Mouse (Mus musculus) left cerebral cortex, adult 8-10 months (tissue): ENCODE data around the gene H2-DMb1. TPM values are rescaled to one million over a fixed set of nuclear protein-coding genes. Genes with fewer than 3 reads are reported as not detected.

Experiments
- DNase-seq, 2 experiments: peaks; one replicate each; pipeline ENCODE4 v3.0.0; 2022; ENCODE audit warnings: low spot score in 2 of 2
- total RNA-seq, 4 experiments: library from RNA; stranded (reverse); gene quantifications; 2 replicates each; pipeline ENCODE4 v1.2.4; 2022

Gene H2-DMb1
- total RNA-seq, 4 experiments from 2014 or later, result 2.2 to 7.1 (median 3.5) TPM

DNA sequence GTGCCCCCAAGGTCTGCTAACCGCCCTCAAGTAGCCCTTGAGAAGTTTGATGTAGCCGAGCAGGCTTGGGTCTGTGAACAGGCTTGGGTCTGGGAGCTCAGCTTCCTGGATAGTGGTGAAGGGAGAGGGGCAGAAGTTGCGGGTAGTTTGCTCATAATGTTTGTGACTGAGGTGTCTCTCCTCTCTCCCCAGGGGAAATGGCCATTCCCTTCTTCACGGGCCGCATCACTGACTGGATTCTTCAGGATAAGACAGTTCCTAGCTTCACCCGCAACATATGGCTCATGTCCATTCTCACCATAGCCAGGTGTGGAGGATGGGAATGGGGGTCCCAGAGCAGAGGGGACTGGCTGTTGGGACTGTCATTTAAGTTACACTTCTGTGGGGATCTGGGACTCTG is 36.1 kb downstream of the H2-DMb1 start:
- DNase-seq, result no peak

DNA sequence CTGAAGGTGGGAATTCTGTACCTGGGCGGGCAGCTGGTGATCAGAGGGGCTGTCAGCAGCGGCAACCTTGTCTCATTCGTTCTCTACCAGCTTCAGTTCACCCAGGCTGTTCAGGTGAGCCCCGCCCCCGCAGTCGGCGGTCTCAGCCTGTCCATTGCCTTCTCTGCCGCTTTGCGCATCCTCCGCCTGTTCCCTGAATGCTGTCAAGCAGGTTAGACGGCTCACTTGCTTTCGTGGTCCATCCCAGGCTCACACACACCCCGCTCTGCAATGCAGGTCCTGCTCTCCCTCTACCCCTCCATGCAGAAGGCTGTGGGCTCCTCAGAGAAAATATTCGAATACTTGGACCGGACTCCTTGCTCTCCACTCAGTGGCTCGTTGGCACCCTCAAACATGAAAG is 40.0 kb downstream of the H2-DMb1 start:
- DNase-seq, result no peak

DNA sequence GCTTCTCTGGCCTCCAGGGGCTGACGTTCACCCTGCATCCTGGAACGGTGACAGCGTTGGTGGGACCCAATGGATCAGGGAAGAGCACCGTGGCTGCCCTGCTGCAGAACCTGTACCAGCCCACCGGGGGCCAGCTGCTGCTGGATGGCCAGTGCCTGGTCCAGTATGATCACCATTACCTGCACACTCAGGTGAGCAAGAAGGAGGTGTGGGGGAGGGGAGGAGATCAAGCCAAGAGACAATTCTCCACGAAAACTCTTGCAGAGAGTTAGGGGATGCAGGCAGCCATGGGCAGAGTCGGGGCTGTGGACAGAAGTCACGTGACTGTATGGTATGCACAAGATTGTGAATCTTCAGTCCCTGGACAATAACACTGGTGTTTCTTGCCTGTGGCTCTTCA is 40.6 kb downstream of the H2-DMb1 start:
- no peak for DNase-seq

DNA sequence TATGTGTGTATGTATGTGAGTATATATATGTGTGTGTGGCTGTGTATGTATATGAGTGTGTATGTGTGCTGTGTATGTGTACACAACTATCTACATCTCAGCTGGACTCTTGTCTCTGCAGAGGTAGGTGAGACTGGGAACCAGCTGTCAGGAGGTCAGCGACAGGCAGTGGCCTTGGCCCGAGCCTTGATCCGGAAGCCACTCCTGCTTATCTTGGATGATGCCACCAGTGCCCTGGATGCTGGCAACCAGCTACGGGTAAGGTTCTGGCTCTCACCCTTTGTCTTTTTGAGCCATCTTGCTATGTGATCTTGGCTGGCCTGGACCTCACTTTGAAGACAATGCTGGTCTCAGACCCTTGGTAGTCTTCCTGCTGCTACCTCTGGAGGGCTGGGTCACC is 41.9 kb downstream of the H2-DMb1 start:
- no peak for DNase-seq

DNA sequence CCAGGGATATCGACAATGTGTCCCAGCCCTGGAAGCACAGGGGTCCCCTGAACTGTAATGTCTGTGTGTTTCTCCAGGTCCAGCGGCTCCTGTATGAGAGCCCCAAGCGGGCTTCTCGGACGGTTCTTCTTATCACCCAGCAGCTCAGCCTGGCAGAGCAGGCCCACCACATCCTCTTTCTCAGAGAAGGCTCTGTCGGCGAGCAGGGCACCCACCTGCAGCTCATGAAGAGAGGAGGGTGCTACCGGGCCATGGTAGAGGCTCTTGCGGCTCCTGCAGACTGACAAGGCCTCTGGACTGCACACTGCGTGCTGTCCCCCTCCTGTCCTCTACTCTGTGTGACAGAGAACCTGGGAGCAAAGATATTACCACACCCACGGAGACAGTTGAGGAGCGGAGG is 43.6 kb downstream of the H2-DMb1 start:
- DNase-seq, result no peak

DNA sequence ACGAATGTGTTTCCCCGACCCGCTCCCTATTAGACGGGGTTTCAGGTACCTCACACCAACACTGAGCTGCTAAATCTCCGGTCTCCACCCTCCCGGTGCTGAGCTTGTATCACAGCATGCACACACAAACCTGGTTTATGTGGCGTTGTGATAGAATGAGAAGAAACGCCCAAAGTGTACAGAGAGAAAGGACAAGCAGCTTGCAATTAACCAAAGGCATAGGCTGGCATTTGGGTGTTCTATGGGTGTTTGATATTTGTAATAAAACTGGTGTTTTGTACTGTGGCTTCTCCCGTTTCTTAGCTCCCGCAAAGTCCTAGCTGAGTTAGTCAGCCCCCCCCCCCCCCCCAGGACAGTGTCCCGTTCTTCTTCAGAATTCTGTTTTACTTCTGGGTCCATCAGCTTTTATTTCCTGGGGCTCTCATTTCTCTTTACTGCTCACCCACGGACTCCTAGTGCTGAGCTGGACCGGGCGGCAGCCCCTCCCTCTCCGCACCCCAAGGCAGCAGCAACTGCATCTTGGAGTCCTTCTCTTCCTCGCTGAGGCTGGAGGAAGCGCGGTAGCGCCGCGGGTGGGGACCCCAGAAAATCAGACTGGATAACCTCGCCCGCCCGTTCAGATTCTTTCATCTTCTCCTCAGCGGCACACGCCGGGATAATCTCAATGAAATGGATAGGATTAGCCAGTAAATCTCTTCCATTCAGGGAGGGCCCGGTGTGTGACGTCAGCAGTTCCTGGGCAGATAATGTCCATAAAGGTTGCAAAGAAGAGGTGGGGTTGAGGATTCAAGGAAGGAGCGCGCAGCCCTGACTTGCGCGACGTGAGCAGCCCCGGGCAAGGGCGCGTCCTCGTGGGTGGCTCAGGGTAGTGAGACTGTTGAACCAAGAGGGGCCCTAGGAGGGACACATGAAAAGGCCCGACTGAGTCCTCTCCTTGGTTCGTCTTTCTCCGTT is 44.3 kb downstream of the H2-DMb1 start, which contains the start of gene Psmb8:
TSS of gene Psmb8 (plus strand) at position 781 of the 954 bp plus-strand sequence.
- DNase-seq, result peak; percentile 63 to 85

DNA sequence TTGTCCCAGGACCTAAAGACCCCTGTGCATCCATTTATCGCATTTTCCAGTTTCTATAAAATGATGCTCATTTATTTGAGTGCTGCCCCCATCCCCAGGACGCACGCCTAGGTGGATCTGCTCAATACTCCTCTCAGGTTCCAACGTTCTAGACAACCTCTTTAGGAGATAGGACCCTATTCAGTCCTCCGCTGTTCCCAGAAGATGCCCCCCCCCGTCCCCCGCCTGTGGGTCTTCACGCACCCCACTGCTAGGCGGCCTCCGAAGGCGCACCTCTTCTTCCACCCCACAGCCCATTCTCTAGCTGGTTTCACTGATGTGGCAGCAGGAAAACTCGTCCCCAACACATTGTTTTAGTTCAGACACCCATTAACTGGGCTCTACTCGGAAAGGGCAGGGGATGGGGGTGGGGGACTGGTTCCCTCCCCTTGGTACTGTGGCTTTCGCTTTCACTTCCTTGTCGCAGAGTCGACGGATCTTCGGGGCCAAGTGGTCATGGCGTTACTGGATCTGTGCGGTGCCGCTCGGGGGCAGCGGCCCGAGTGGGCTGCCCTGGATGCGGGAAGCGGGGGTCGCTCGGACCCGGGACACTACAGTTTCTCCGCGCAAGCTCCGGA is 45.1 kb downstream of the H2-DMb1 start:
- no peak for DNase-seq

DNA sequence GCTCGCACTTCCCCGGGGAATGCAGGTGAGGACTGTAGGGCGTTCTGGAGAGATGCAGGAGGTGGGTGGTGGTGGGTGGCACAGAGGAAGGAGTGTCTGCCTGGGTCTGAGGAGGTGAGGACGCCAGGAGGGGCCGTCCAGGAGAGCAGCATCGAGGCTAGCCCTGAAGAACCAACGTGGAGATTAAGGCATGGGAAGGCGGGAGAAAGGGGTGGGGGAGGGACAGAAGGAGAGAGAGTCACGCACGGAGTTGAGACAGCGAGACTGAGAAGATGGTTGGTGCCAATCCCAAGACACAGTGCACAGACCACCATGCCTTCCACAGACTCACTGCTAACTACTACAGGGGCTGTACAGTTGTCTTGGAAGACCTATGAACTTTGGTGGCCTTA is 45.6 kb downstream of the H2-DMb1 start:
- no peak for DNase-seq

DNA sequence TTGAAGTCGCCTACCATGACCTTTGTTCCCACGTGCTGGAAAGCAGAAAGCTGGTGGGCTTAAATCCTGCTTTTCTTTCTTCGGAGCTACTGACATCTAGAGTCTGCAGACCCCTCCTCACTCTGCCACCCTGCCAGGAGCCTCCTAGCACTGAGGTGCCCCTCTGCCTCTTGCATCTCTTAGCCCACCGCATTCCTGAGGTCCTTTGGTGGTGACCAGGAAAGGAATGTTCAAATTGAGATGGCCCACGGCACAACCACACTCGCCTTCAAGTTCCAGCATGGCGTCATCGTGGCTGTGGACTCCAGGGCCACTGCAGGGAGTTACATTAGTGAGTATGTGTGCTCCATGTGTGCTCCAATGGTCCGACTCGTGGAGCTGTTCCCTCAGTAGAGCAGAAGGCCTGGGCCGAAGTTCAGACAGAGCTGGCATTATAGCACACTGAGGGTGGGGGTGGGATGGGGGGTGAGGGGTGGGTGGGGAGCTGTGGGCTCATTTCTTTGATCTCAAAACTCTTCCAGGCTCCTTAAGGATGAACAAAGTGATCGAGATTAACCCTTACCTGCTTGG is 46.3 kb downstream of the H2-DMb1 start:
- no peak for DNase-seq

DNA sequence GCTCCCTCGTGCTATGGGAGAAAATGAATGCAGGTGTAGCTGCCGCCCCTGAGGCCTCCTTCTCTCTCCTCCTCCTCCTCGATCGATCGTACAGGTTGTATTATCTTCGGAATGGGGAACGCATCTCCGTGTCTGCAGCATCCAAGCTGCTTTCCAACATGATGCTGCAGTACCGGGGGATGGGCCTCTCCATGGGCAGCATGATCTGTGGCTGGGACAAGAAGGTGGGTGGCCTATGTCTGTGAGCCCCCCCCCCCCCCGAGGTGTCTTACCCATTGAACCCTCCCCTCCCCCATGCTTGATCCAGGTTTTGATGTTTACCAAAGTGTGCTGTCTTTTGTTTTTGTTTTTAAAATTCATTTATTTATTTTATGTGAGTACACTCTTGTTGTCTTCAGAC is 47.2 kb downstream of the H2-DMb1 start:
- DNase-seq, result no peak

DNA sequence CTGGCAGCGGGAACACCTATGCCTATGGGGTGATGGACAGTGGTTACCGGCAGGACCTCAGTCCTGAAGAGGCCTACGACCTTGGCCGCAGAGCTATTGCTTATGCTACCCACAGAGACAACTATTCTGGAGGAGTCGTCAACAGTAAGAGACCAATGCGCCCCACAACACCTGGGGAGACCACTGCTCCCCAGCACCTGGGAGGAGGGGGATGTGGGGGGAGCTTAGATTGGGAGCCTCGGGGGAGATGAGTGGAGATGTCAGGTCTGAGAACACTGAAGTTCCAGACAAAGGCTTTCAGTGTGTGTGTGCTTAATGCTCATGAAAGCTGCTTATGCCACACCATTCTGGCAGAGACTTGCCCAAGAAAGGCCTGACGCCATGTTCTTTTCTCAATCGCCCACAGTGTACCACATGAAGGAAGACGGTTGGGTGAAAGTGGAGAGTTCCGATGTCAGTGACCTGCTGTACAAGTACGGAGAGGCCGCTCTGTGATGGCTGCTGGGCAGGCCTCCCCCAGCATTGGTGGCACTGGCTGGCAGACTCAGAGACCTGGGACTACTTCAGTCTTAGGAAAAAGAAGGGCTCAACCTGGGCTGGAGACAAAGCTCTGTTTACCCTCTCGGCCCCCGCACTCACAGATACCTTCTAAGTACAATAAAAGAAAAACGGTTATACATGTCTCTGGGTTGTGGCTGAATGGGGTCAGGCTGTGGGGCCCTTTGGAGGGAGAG is 48.1 kb downstream of the H2-DMb1 start:
- DNase-seq, result no peak

DNA sequence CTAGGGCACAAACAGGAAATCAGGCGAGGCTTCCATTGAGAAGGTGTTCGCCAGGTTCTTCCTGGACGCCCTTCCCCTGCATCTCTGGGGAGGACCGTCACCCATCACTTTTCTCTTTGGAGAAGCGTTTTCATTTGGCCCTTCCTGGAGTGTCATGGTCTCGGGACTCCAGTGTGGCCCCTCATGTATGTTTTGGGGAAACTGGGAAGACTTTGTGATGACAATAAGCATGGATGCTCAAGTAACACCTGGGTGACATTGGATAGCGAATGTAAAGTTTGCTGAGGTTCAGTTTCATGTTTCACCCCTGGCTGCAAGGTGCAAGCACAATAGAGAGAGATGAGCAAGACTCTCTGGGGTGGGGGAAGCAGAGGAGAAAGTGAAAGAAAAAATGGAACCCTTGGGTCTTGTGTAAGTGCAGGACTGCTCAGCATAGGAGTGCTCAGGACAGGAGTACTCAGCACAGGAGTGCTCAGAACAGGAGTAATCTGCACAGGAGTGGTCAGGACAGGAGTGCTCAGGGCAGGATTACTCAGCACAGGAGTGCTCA is 48.7 kb downstream of the H2-DMb1 start:
- no peak for DNase-seq

DNA sequence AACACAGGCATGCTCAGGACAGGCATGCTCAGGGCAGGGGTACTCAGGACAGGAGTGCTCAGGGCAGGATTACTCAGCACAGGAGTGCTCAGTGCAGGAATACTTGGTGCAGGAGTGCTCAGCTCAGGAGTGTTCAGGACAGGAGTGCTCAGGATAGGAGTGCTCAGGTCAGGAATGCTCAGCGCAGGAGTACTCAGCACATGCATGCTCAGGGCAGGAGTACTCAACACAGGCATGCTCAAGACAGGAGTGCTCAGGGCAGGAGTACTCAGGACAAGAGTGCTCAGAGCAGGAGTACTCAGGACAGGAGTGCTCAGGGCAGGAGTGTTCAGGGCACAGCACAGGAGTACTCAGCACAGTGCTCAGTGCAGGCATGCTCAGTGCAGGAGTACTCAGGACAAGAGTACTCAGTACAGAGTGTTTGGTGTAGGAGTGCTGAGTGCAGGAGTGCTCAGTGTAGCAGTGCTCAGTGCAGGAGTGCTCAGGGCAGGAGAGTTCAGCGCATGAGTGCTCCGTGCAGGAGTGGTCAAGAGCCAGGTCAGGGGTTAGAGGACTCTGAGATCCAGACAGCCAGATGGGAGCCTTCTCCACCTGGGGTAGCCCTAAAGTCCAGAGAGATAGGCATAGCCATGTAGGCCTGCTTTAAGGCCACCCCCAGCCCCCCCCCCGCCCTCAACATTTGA is 50.0 kb downstream of the H2-DMb1 start:
- no peak for DNase-seq

DNA sequence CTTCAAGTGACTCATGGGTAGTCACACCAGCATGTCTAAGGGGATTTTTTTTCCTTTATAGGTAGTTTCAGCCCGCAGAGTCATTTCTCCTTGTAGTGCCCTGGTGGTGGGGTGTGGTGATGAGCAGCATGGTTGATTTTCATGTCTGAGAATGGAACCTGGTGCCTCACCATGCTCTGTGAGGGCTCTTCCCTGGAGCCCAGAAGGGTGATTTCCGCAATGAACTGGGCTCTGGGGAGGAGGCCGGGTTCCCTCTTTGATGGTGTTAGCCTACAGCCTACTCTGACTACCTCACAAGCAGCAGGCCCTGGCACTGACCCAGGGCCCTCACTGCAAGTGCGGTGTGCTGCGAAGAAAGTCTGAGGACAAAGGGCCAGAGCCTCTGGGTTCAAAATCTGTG is 50.6 kb downstream of the H2-DMb1 start, which contains the start of gene Tap2:
TSS of gene Tap2 (plus strand) at position 84 of the 400 bp plus-strand sequence.
- DNase-seq, result no peak

DNA sequence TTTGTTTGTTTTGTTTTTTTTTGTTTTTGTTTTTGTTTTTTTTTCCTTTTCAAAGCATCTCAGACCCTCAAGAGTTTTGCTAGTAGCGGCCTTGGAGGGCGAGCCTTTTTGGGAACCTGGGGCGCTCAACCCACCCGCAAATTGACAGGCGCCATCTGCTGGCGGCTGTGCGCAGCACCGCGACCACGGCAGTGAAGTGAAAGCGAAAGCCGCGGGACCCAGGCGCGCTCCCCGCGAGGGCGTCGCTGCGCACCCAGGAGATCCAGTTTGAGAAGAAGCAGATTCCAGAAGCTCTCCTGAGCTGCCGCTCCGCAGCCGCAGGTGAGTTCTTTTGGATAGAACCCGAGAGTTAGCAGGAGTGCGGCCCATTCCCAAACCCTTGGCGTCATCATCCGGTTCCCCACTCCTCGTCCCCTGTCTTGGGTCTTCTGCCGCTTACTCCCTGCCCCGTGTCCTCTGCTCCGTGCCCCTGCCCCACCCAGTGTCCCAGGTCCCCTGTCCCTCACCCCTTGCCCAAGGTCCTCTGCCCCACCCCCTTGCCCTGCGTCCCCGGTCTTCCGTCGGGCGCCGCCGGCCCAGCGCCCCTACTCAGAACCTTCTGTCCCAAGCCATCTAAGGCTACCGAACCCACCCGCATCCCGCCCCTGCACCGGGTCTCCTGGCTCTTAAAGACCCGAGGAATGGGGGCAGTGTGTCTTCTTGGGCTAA is 51.6 kb downstream of the H2-DMb1 start:
- peak; percentile 36 to 78 for DNase-seq

DNA sequence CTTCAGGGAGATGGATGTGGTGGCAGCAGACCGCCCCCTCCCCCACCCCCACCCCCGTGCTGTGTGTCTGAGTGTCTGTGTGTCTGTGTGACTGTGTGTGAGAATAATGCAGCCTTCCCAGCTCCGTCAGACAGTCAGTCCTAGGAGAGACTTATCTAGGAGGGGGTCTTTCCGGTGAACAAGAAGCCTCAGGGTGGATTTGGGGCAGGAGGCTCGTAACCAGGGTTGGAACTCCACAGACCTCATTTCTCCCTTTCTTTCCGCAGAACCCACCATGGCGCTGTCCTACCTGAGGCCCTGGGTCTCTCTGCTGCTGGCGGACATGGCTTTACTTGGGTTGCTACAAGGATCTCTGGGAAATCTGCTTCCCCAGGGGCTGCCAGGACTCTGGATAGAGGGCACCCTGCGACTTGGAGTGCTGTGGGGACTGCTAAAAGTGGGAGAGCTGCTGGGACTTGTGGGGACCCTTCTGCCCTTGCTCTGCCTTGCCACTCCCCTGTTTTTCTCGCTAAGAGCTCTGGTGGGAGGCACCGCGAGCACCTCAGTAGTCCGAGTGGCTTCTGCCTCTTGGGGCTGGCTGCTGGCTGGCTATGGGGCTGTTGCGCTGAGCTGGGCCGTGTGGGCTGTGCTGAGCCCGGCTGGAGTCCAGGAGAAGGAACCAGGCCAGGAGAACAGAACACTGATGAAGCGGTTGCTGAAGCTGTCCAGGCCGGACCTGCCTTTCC is 52.3 kb downstream of the H2-DMb1 start:
- DNase-seq, result no peak

DNA sequence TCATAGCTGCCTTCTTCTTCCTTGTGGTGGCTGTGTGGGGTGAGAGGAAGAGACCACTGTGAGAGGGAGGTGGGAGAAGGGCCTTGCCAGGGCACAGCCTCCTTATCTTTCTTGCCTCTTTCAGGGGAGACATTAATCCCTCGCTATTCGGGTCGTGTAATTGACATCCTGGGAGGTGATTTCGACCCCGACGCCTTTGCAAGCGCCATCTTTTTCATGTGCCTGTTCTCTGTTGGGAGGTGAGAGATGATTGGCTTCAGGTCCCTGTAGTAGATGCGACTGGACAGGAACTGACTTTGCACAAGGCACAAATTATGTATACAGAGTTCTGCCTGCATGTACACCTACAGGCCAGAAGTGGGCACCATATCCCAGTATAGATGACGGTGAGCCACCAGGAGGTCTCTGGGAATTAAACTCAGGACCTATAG is 52.9 kb downstream of the H2-DMb1 start:
- peak in 1 of 2 experiments; percentile 7 for DNase-seq

DNA sequence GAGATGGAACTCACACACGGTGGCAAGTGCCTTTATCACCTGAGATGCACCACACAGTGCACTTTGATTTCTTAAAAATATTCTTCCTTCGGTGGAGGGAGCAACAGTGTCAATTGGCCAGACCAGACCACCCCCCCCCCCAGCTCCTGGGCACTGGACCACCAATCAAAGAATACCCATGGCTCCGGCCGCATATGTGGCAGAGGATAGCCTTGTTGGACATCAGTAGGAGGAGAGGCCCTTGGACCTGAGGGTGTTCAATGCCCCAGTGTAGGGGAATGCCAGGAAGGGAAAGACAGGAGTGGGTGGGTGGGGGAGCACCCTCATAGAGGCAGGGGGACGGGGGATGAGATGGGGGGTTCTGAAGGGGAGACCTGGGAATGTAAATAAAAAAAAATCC is 53.9 kb downstream of the H2-DMb1 start:
- no peak for DNase-seq

DNA sequence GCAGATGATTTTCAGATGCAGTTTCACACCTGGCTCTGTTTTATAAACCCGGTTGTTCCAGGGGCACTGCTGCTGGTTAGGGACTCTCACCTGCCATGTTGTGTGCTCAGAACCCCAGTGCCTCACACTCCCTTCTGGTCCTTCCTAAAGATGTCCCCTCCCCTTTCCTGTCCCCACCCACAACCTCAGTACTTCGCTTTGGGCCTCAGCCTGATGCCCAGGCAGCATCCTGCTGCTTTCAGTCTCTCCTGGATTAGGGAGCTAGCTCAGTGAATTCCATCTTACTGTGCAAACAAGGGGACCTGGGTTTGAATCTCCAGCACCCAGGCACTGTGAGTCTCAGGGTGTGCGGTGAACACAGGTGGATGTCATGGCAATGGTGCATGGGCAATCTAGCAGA is 54.6 kb downstream of the H2-DMb1 start:
- DNase-seq, result peak in 1 of 2 experiments; percentile 2
